Mouse (Mus musculus) kidney, adult 2 months (tissue): ENCODE measurements around the gene Wars2.

Experiments used
- CTCF ChIP-seq: fragments of 200-500 bp; conservative IDR thresholded peaks from 2 replicates; pipeline ENCODE4 v1.5.1; 2011; ENCODE audit warnings: low read depth, mild to moderate bottlenecking, control low read depth, low read length, moderate library complexity, mixed read lengths; ENCODE audit not compliant: insufficient read depth, insufficient read length
- POLR2A ChIP-seq: fragments of 200-500 bp; IDR thresholded peaks from one replicate; pipeline ENCODE4 v1.6.1; 2011; ENCODE audit warnings: low read depth, low read length, control low read depth

DNA sequence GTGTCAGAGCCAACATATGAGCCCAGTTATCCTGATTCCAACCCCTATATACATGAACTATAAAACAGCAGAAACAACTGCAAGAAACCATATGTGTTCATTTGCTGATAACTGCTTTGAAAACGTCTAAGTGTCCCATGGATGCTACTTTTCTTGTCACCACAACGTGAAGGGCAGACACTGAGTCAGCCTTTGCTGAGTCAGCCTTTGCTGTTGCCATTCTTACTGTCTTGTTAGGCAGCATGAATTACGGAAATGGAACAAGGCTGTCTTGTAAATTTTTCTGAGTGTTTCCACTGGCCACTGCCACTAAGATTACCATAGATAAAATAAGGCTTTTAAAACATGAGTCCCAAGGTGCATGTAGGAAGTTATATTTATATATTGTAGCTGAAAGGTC is 7.0 kb downstream of the Wars2 start:
- TF ChIP-seq CTCF (no peak), POLR2A (no peak)
